Mouse (Mus musculus) bone marrow, adult 2 months (tissue): ENCODE measurements at regions not wholly inside any gene's neighbourhood (a gene's known extent, or its start where the extent isn't known, plus 50 kb on each side); places are given as distances from the start of the nearest gene placed in this dataset.

Source experiments
- CTCF ChIP-seq: fragments of 200-500 bp; IDR thresholded peaks from 2 replicates; pipeline ENCODE4 v1.5.1; 2011; ENCODE audit warnings: low read length, control low read depth; ENCODE audit not compliant: control insufficient read depth, insufficient read depth
- POLR2A ChIP-seq: fragments of 200-500 bp; IDR thresholded peaks from 2 replicates; pipeline ENCODE4 v1.6.1; 2011; ENCODE audit warnings: low read depth, mild to moderate bottlenecking, control low read depth, low read length, borderline replicate concordance; ENCODE audit not compliant: control insufficient read depth

DNA sequence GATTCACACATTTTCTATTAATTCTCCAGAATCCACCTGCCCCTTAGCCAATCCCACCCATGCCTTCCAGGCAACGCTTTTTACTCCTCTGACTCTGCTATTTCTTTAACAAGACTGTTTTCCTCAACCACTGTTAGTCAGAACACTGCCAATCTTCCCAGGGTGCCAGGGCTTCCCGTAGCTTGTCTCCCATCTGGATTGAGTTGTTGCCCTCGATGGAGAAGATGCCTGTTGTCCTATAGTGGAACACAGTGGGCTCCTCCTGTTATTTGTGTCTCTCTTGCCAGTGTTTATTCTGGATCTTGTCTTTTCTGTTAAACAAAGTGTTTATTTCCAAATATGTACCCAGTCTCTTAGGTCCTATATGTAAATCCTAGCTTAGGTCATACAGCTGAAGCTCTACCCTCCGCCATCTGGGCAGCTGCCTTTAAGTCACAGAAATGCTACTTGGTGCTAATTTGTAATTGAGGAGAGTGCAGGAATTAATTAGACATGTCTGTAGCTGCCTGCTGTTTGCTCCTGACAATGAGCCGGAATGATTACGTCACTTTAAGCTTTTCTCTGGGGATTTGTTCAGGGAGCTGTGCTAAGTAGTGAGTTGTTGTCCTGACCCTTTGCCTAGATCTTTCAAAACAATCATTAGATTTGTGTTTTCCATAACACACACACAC, 115.3 kb upstream of the Xpo1 start:
- TF ChIP-seq CTCF (no peak), POLR2A (no peak)
